Comparison of ENCODE assay signal across 29 mouse cellular contexts in genomic region chr2:93047491-93048050, GRCm38 (mm10). TPM values are rescaled to one million over a fixed set of nuclear protein-coding genes. Genes with fewer than 3 reads are reported as not detected.
A peak's percentile ranks its signal among the peaks of the same experiment; 100 is the strongest.
DNase-seq lines count a peak whose midpoint lies in the region; ATAC-seq lines count a peak whose summit lies in the region.
"Had no signal": no experiment of that assay in that cellular context is flagged by ENCODE, and none has a peak within 500 bp of the region (broad histone marks: within the 10 kb centered on the region; RNA-seq: fewer than 3 reads in every experiment).

No protein-coding gene starts in this region.

- H3K36me3 ChIP-seq in heart, embryonic 10.5 days: no peaks in the 10 kb centered on the region
- no peaks in the 10 kb centered on the region; the same call in 1 of the 2 replicates for H3K36me3 ChIP-seq in heart, embryonic 12.5 days
- H3K36me3 ChIP-seq: hindbrain, embryonic 15.5 days; midbrain, embryonic 10.5 days; neural tube, embryonic 12.5 days had no signal

- H3K27me3 ChIP-seq in heart, embryonic 10.5 days (ENCODE audit: insufficient read depth, poor library complexity, severe bottlenecking): no peaks in the 10 kb centered on the region
- no peaks in the 10 kb centered on the region for H3K27me3 ChIP-seq in heart, embryonic 12.5 days (replicated peaks)
- H3K27me3 ChIP-seq: forebrain, embryonic 13.5 days; hindbrain, embryonic 15.5 days; kidney, embryonic 15.5 days had no signal

- no peak for ATAC-seq in heart, embryonic 12.5 days (ENCODE audit: insufficient number of reproducible peaks, low FRiP score)
- ATAC-seq: activated CD4-positive, CD25-positive, alpha-beta regulatory T cell, adult 4 months; forebrain, embryonic 13.5 days; inflammation-experienced regulatory T-cells, adult 6 months had no signal

- peak; percentile 48 for DNase-seq in adrenal gland, postnatal 10 days
- DNase-seq in adrenal gland, adult 8-10 months: no peak
- DNase-seq in heart, embryonic 10.5 days (ENCODE audit: low spot score): no peak
- peak; percentile 29 for DNase-seq in left cerebral cortex, postnatal 4 days
- DNase-seq in left cerebral cortex, postnatal 10 days (ENCODE audit: extremely low spot score in 1 of 2, low spot score in 2 of 2): no peak
- DNase-seq in adipocyte (ENCODE audit: low spot score): peak; percentile 39
- DNase-seq in ovary, postnatal 14 days (ENCODE audit: low spot score): no peak
- DNase-seq: gastrocnemius, postnatal 25 days; heart, adult 18-20 months; kidney, adult 11 months; kidney, postnatal 36 days; liver; lung, adult 2 months; lung, postnatal 10 days; thymus, adult 2 months; thymus, postnatal 36 days had no signal

- 0 out of 2 replicates have a peak overlapping the region, but pooled peaks have one; percentile 100 for H3K27ac ChIP-seq in heart, embryonic 10.5 days
- no peak overlapping the region for H3K27ac ChIP-seq in heart, embryonic 12.5 days (ENCODE audit: poor library complexity, severe bottlenecking)
- H3K27ac ChIP-seq: forebrain, embryonic 13.5 days; hindbrain, embryonic 15.5 days; layer of hippocampus, adult 2 months; left cerebral cortex, adult 2 months; liver, embryonic 14.5 days; macrophage; midbrain, embryonic 10.5 days; neural tube, embryonic 12.5 days had no signal

- 82% methylated on average over 7 of the region's 7 CpGs for WGBS in heart, embryonic 10.5 days
- WGBS in heart, embryonic 12.5 days: 86% methylated on average over 7 of the region's 7 CpGs

- H3K4me1 ChIP-seq in heart, embryonic 10.5 days: peaks cover 43% of the 10 kb centered on the region
- peaks cover 40% of the 10 kb centered on the region for H3K4me1 ChIP-seq in heart, embryonic 12.5 days (replicated peaks)

- H3K9me3 ChIP-seq in heart, embryonic 10.5 days: no peaks in the 10 kb centered on the region
- no peaks in the 10 kb centered on the region for H3K9me3 ChIP-seq in heart, embryonic 12.5 days (replicated peaks)
- H3K9me3 ChIP-seq: hindbrain, embryonic 15.5 days; kidney, embryonic 15.5 days; midbrain, embryonic 10.5 days; neural tube, embryonic 12.5 days had no signal

- H3K4me3 ChIP-seq in heart, embryonic 10.5 days: no peak overlapping the region
- H3K4me3 ChIP-seq in heart, embryonic 12.5 days: no peak overlapping the region
- H3K4me3 ChIP-seq: forebrain, embryonic 13.5 days; hindbrain, embryonic 15.5 days; layer of hippocampus, adult 2 months; left cerebral cortex, adult 2 months; myocyte; neural tube, embryonic 12.5 days had no signal

- no peak overlapping the region for H3K4me2 ChIP-seq in heart, embryonic 12.5 days
- H3K4me2 ChIP-seq: hindbrain, embryonic 15.5 days had no signal

- no peak overlapping the region for H3K9ac ChIP-seq in heart, embryonic 12.5 days
- H3K9ac ChIP-seq: forebrain, embryonic 13.5 days; hindbrain, embryonic 15.5 days; liver, embryonic 14.5 days; neural tube, embryonic 12.5 days had no signal

- intact Hi-C loops in left cerebral cortex, postnatal 4 days (cut with DNase I): no loop called here
- intact Hi-C loops in left cerebral cortex, postnatal 10 days (cut with DNase I): no loop called here

RNA-seq across cellular contexts. Expression of gene Prdm11, which starts 1.6 kb away (rescaled TPM):
- total RNA-seq in adrenal gland, postnatal 10 days (2021): 10 to 100 TPM; 35.7 to 37.1 TPM
- total RNA-seq in adrenal gland, adult 8-10 months (2022): 10 to 100 TPM; 49.7 to 97.8 (median 69.9) TPM
- polyA plus RNA-seq in heart, embryonic 10.5 days (2016; fragmentation: Nextera tagmentation; extraction: Ambion mirVana): 4.5 and 4.6 TPM in 2 replicates
- 5.6 and 5.8 TPM in 2 replicates for polyA plus RNA-seq in heart, embryonic 12.5 days (2016; fragmentation: Nextera tagmentation; extraction: Ambion mirVana)
- total RNA-seq in left cerebral cortex, postnatal 4 days (2021): 10 to 100 TPM; 29.2 to 30.8 TPM
- total RNA-seq in left cerebral cortex, postnatal 10 days (2021): 10 to 100 TPM; 23.2 to 28.4 TPM

Comparison
In these comparisons a context has a peak if more than half of its experiments do, and no peak if none do; other contexts are left out.
1. DNase-seq: peak in adrenal gland, postnatal 10 days (single experiment), left cerebral cortex, postnatal 4 days (single experiment) and adipocyte (single experiment); none in adrenal gland, adult 8-10 months (single experiment), heart, embryonic 10.5 days (single experiment), left cerebral cortex, postnatal 10 days (0 of 2) and ovary, postnatal 14 days (single experiment).